Mouse (Mus musculus) liver, postnatal 0 days (tissue): Measurements from ENCODE around the gene Efl1.

ENCODE experiments used
- CTCF ChIP-seq: sonication (generic); IDR thresholded peaks from 2 replicates; pipeline ENCODE4 v1.5.1; 2016; ENCODE audit warnings: antibody characterized with exemption, low read depth
- EP300 ChIP-seq: IDR thresholded peaks from 2 replicates; pipeline ENCODE4 v1.6.1; 2016; ENCODE audit warnings: antibody characterized with exemption, low read depth, mild to moderate bottlenecking

DNA sequence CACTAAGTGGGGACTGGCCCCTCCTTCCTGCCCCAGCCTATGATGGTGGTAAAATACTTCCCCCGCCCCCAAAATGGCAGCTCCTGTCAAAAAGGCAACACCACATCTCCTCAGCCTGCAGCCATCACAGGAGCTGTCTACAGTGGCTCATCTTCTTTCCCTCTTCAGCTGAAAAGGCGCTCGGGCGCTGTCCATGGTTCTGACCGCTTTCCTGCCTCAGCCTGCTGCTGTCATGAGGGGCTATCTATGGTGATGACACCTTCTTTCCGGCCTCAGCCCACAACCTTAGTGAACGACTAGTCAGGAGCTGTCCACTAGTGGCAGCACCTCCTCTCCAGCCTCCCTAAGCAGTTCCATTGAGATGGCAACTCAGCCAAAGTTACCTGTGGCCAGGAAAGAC, 23.1 kb upstream of the Efl1 start:
- TF ChIP-seq EP300: no peak
- TF ChIP-seq CTCF: no peak
